Mouse (Mus musculus) testis, adult 2 months (tissue): ENCODE data around the gene Srd5a1. TPM values are rescaled to one million over a fixed set of nuclear protein-coding genes. Genes with fewer than 3 reads are reported as not detected.
"Not testable (repeated sequence)": the region's sequence is repeated elsewhere in the genome, so short reads cannot be mapped to it uniquely, and the experiment has no call there.

Source experiments
- H3K27ac ChIP-seq: fragments of 200-500 bp; 2 replicates; pipeline ENCODE4 v1.5.1; 2012; ENCODE audit warnings: low read depth, low read length; ENCODE audit not compliant: control insufficient read depth, insufficient read depth
- H3K27me3 ChIP-seq: fragments of 200-500 bp; 2 replicates; pipeline ENCODE4 v1.6.1; 2012; ENCODE audit warnings: mild to moderate bottlenecking, low read length, moderate library complexity; ENCODE audit not compliant: control insufficient read depth, insufficient read depth
- H3K36me3 ChIP-seq: fragments of 200-500 bp; 2 replicates; pipeline ENCODE4 v1.6.1; 2012; ENCODE audit warnings: mild to moderate bottlenecking, low read length; ENCODE audit not compliant: control insufficient read depth, insufficient read depth
- H3K4me1 ChIP-seq: fragments of 200-500 bp; 2 replicates; pipeline ENCODE4 v1.6.1; 2012; ENCODE audit warnings: low read length; ENCODE audit not compliant: control insufficient read depth, insufficient read depth
- H3K4me3 ChIP-seq: fragments of 200-500 bp; 2 replicates; pipeline ENCODE4 v1.5.1; 2012; ENCODE audit warnings: low read depth, mild to moderate bottlenecking, low read length, moderate library complexity, mixed read lengths; ENCODE audit not compliant: control insufficient read depth
- CTCF ChIP-seq: fragments of 200-500 bp; IDR thresholded peaks from 2 replicates; pipeline ENCODE4 v1.5.1; 2012; ENCODE audit warnings: low read depth, mild to moderate bottlenecking, inconsistent platforms, low read length, moderate library complexity; ENCODE audit not compliant: control insufficient read depth, insufficient read depth, insufficient replicate concordance
- POLR2A ChIP-seq: fragments of 200-500 bp; IDR thresholded peaks from 2 replicates; pipeline ENCODE4 v1.6.1; 2012; ENCODE audit warnings: low read depth, mild to moderate bottlenecking, inconsistent platforms, low read length, moderate library complexity; ENCODE audit not compliant: control insufficient read depth
- polyA plus RNA-seq: library from polyadenylated mRNA; depleted of rRNA; stranded (reverse); fragments of >200 nt; gene quantifications from 2 replicates; pipeline ENCODE4 v1.2.3, GENCODE M21; 2012

The Srd5a1 gene
- polyA plus RNA-seq, 1 experiment, result 4.6 TPM

GRCm38 (mm10) chr13:69636375-69636774 is 25.1 kb upstream of the Srd5a1 start:
- peaks cover 15% of the 10 kb centered on the region for H3K36me3 ChIP-seq

GRCm38 (mm10) chr13:69635836-69636235 is 24.6 kb upstream of the Srd5a1 start:
- H3K27me3 ChIP-seq, H3K4me3 ChIP-seq, H3K4me1 ChIP-seq, H3K27ac ChIP-seq: not testable (repeated sequence)
- H3K36me3 ChIP-seq, result peaks cover 15% of the 10 kb centered on the region

More at GRCm38 (mm10) chr13:69636375-69636774, 25.1 kb upstream of the Srd5a1 start:
- no peak overlapping the region for H3K27ac ChIP-seq
- TF ChIP-seq POLR2A, result no peak
- TF ChIP-seq CTCF, result no peak
- H3K4me1 ChIP-seq, result no peaks in the 10 kb centered on the region
- H3K27me3 ChIP-seq, result no peaks in the 10 kb centered on the region
- no peak overlapping the region for H3K4me3 ChIP-seq

- Histone ChIP-seq H3K4me3 (no peak overlapping the region), H3K27ac (no peak overlapping the region), H3K27me3 (no peaks in the 10 kb centered on the region), H3K4me1 (no peaks in the 10 kb centered on the region), H3K36me3 (peaks cover 15% of the 10 kb centered on the region)
- TF ChIP-seq CTCF, result no peak
- TF ChIP-seq POLR2A, result no peak
Observed at GRCm38 (mm10) chr13:69633988-69634387, 22.7 kb upstream of the Srd5a1 start.

GRCm38 (mm10) chr13:69633551-69633950 is 22.3 kb upstream of the Srd5a1 start:
- no peaks in the 10 kb centered on the region for H3K4me1 ChIP-seq
- H3K36me3 ChIP-seq, result peaks cover 15% of the 10 kb centered on the region
- H3K27ac ChIP-seq, result no peak overlapping the region
- H3K4me3 ChIP-seq, result no peak overlapping the region
- H3K27me3 ChIP-seq, result no peaks in the 10 kb centered on the region
- TF ChIP-seq CTCF, result no peak

GRCm38 (mm10) chr13:69631659-69632058 is 20.4 kb upstream of the Srd5a1 start:
- H3K4me1 ChIP-seq, result no peaks in the 10 kb centered on the region
- TF ChIP-seq CTCF (no peak), POLR2A (no peak)
- no peak overlapping the region for H3K27ac ChIP-seq
- H3K36me3 ChIP-seq, result peaks cover 18% of the 10 kb centered on the region
- no peaks in the 10 kb centered on the region for H3K27me3 ChIP-seq
- no peak overlapping the region for H3K4me3 ChIP-seq

GRCm38 (mm10) chr13:69631111-69631510 is 19.9 kb upstream of the Srd5a1 start:
- Histone ChIP-seq H3K4me3 (no peak overlapping the region), H3K27ac (no peak overlapping the region), H3K27me3 (no peaks in the 10 kb centered on the region), H3K4me1 (no peaks in the 10 kb centered on the region), H3K36me3 (peaks cover 18% of the 10 kb centered on the region)
- TF ChIP-seq CTCF (no peak), POLR2A (no peak)

GRCm38 (mm10) chr13:69630576-69630975 is 19.3 kb upstream of the Srd5a1 start:
- TF ChIP-seq POLR2A (no peak), CTCF (no peak)
- no peak overlapping the region for H3K27ac ChIP-seq
- no peaks in the 10 kb centered on the region for H3K27me3 ChIP-seq
- H3K36me3 ChIP-seq, result peaks cover 18% of the 10 kb centered on the region
- no peaks in the 10 kb centered on the region for H3K4me1 ChIP-seq
- H3K4me3 ChIP-seq, result no peak overlapping the region

- H3K27ac ChIP-seq, result no peak overlapping the region
- no peaks in the 10 kb centered on the region for H3K4me1 ChIP-seq
- H3K36me3 ChIP-seq, result peaks cover 8% of the 10 kb centered on the region
- H3K4me3 ChIP-seq, result no peak overlapping the region
- H3K27me3 ChIP-seq, result no peaks in the 10 kb centered on the region
- TF ChIP-seq CTCF, result no peak
- no peak for TF ChIP-seq POLR2A
Observed at GRCm38 (mm10) chr13:69627941-69628340, 16.7 kb upstream of the Srd5a1 start.
